Mouse (Mus musculus): ENCODE data around the gene Idnk. TPM values are rescaled to one million over a fixed set of nuclear protein-coding genes. Genes with fewer than 3 reads are reported as not detected.

The Idnk gene
- 62.6 and 69.7 TPM in 2 replicates for polyA plus RNA-seq (2014; fragmentation: Nextera tagmentation; extraction: Ambion mirVana)

DNA sequence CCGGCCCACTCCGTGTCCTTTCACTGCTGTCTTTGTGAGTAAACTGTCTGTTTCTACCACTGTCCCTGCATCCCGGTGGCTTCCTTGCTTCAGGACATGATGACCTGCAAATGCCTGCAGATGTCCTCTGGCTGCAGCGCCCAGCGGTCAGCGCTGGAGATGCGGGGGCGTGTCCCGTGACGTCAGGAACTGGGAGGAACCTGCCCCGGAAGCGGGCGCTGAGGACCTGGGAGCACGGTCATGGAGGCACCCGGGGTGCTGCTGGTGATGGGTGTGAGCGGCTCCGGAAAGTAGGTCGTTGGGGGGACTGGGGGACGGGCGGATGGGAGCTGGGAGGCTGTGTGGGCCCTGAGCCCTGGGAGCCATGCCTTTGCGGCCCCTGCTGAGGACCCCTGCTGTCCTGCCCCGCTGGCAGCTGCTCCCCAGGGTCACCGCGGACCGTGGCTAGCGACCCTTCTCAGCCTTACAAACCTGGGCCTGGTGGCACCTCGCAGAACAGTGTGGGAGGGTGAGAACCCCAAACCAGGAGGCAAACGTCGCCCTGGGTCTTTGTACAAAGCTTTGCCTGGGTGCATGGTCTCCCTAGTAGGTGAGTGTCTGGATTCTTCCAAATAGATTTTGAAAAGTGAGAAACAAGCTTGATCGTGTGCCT is at the start of gene Idnk:
Idnk (plus strand) TSS at position 203 of the 652 bp plus-strand sequence.
- peak within 1 kb of the TSS; percentile 67 for H3K27ac ChIP-seq (ENCODE audit: low read depth, low read length)
- H3K4me2 ChIP-seq (ENCODE audit: low read depth, low read length): peak within 1 kb of the TSS; percentile 92
- H3K9ac ChIP-seq (replicated peaks; ENCODE audit: low read depth, low read length): peak within 1 kb of the TSS; percentile 88
- no peaks in the 10 kb centered on the region for H3K27me3 ChIP-seq (ENCODE audit: control insufficient read depth, insufficient read depth, low read length)
- H3K4me1 ChIP-seq (ENCODE audit: control insufficient read depth, insufficient read depth, low read length): 0 out of 2 replicates have a peak, but pooled peaks cover 3% of the 10 kb centered on the region
- ATAC-seq (ENCODE audit: low read depth): peak; percentile 90
- H3K36me3 ChIP-seq (ENCODE audit: control insufficient read depth, insufficient read depth, low read length): peaks cover 15% of the 10 kb centered on the region
- WGBS: under 1% methylated on average over 30 of the region's 30 CpGs
- peak within 1 kb of the TSS; percentile 82 for H3K4me3 ChIP-seq (ENCODE audit: low read depth, low read length)
- no peaks in the 10 kb centered on the region for H3K9me3 ChIP-seq (ENCODE audit: control insufficient read depth, low read length)

DNA sequence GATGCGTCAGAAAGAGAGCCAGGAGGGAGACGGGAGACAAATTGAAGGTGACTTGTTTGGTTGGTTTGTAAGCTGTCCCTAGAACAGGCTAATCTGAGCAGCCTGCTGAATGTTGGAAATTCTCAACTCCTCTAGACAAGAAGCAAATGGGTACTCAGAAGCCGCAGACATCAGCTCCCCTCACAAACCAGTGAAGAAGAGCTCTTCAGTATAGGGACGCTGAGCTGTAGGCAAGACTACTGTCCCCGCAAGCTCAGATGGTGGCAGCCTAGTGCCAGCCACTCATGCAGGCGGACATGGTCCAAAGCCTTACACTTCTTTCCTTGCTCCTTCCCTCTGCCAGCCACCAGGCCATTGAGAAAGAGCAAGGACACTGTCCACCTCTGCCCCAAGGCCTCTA is 46.1 kb upstream of the Idnk start:
- 97% methylated on average over 6 of the region's 6 CpGs for WGBS

DNA sequence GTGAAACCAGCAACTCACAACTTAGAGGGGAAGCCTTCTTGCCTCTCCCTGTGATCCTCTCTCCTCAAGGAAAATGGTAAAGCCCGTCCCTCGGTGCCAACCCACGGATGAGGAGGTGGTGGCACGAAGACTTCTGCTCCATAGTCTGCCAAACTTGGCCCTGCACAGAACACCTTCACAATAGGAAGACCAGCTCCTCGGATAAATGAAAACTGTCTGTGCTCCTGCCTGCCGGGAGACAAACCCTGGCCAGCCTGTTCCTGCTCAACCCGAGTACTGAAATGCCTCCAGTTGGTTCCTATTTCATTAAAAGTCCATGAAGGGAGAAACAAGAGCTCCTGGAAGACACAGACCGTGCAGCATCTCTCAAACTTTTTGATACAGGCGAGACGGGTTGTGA is 45.3 kb upstream of the Idnk start:
- 72% methylated on average over 10 of the region's 10 CpGs for WGBS
- peaks cover 17% of the 10 kb centered on the region for H3K4me1 ChIP-seq (ENCODE audit: control insufficient read depth, insufficient read depth, low read length)
- no peak overlapping the region; the same call in 1 of the 2 replicates for H3K27ac ChIP-seq (ENCODE audit: low read depth, low read length)

More for the DNA sequence above, 46.1 kb upstream of the Idnk start:
- Histone ChIP-seq H3K4me2 (ENCODE audit: low read depth, low read length) (no peak overlapping the region), H3K36me3 (ENCODE audit: control insufficient read depth, insufficient read depth, low read length) (no peaks in the 10 kb centered on the region), H3K27me3 (ENCODE audit: control insufficient read depth, insufficient read depth, low read length) (no peaks in the 10 kb centered on the region), H3K9ac (replicated peaks; ENCODE audit: low read depth, low read length) (no peak overlapping the region), H3K4me1 (ENCODE audit: control insufficient read depth, insufficient read depth, low read length) (peaks cover 17% of the 10 kb centered on the region), H3K4me3 (ENCODE audit: low read depth, low read length) (no peak overlapping the region), H3K9me3 (ENCODE audit: control insufficient read depth, low read length) (no peaks in the 10 kb centered on the region), H3K27ac (ENCODE audit: low read depth, low read length) (no peak overlapping the region)
- no peak for ATAC-seq (ENCODE audit: low read depth)

DNA sequence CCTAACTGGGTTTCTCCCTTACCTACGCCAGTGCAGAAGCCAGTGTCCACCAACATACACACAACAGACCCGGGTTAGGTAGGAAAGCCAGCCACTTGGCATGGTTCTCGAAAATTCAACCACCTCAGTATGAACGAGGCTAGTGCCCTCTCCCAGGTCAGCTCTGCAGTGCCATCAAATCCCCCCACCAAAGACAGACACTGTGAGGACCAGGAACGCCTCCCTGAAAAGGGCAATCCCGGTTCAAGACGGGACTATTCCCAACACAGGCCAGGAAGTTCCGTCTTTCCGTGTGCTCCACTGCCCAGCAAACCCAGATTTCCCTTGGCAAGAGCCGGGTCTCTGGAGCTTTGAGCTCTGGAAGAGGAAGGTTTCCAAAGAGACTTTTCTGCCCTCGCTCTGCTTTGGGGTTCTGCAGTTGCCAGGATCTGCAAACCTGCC is 44.8 kb upstream of the Idnk start:
- no peaks in the 10 kb centered on the region for H3K9me3 ChIP-seq (ENCODE audit: control insufficient read depth, low read length)
- ATAC-seq (ENCODE audit: low read depth): 0 out of 2 replicates have a peak, but pooled peaks have one; percentile 4
- WGBS: 16% methylated on average over 11 of the region's 11 CpGs
- peaks cover 17% of the 10 kb centered on the region for H3K4me1 ChIP-seq (ENCODE audit: control insufficient read depth, insufficient read depth, low read length)
- H3K4me3 ChIP-seq (ENCODE audit: low read depth, low read length): peak overlapping the region; percentile 44
- H3K9ac ChIP-seq (replicated peaks; ENCODE audit: low read depth, low read length): peak overlapping the region; percentile 67
- H3K36me3 ChIP-seq (ENCODE audit: control insufficient read depth, insufficient read depth, low read length): no peaks in the 10 kb centered on the region
- H3K4me2 ChIP-seq (ENCODE audit: low read depth, low read length): peak overlapping the region; percentile 90
- peak overlapping the region; percentile 92 for H3K27ac ChIP-seq (ENCODE audit: low read depth, low read length)
- H3K27me3 ChIP-seq (ENCODE audit: control insufficient read depth, insufficient read depth, low read length): no peaks in the 10 kb centered on the region

More for the DNA sequence above, 45.3 kb upstream of the Idnk start:
- no peaks in the 10 kb centered on the region for H3K9me3 ChIP-seq (ENCODE audit: control insufficient read depth, low read length)
- no peak for ATAC-seq (ENCODE audit: low read depth)
- H3K36me3 ChIP-seq (ENCODE audit: control insufficient read depth, insufficient read depth, low read length): no peaks in the 10 kb centered on the region
- peak overlapping the region; percentile 67 for H3K9ac ChIP-seq (replicated peaks; ENCODE audit: low read depth, low read length)
- peak overlapping the region; percentile 90 for H3K4me2 ChIP-seq (ENCODE audit: low read depth, low read length)
- no peaks in the 10 kb centered on the region for H3K27me3 ChIP-seq (ENCODE audit: control insufficient read depth, insufficient read depth, low read length)
- H3K4me3 ChIP-seq (ENCODE audit: low read depth, low read length): peak overlapping the region; percentile 44

DNA sequence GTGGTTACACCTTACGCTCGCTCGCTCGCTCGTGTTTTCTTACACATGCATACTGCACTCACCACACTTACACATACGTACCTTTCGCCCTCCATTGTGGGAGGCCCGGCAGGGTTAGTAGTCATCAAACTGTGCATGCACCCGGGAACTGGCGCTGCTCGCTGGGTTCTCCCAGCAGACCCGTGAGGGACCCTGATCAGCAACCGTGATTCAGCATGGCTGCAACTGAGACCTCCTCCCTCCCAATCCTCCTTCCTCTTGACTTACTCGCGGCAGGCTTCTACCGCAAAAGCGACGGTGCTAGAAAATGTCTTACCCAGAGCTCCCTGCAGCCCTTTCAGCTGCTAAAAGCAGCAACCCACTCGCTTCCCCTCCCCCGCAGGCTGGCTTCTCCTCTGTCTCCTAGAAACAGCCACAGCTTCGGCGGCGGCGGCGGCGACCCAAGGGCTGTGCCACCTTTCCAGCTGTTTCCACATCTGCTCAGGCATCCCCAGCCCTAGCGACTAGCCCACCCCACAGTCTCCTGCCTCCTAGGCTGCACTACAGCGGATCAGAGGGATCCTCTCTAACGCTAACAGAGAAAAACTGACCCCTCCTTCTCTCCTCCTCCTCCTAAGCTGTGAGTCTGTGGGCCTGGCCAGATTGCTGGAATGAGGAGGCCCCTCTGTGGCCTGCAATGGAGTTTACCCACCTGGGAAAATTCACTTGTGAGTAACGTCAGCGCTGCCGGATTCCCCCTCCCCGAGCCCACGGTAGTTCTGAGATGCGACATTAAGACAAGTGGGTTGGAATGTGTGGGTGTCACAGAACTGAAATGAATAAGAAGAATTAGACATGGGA is 44.2 kb upstream of the Idnk start, which contains the start of gene Klhl3:
Klhl3 (minus strand) TSS at position 532 of the 840 bp plus-strand sequence.
- peak within 1 kb of the TSS; percentile 92 for H3K27ac ChIP-seq (ENCODE audit: low read depth, low read length)
- H3K36me3 ChIP-seq (ENCODE audit: control insufficient read depth, insufficient read depth, low read length): no peaks in the 10 kb centered on the region
- WGBS: under 1% methylated on average over 35 of the region's 35 CpGs
- peak within 1 kb of the TSS; percentile 90 for H3K4me2 ChIP-seq (ENCODE audit: low read depth, low read length)
- no peaks in the 10 kb centered on the region for H3K27me3 ChIP-seq (ENCODE audit: control insufficient read depth, insufficient read depth, low read length)
- no peaks in the 10 kb centered on the region for H3K9me3 ChIP-seq (ENCODE audit: control insufficient read depth, low read length)
- H3K9ac ChIP-seq (replicated peaks; ENCODE audit: low read depth, low read length): peak within 1 kb of the TSS; percentile 67
- H3K4me3 ChIP-seq (ENCODE audit: low read depth, low read length): peak within 1 kb of the TSS; percentile 44
- ATAC-seq (ENCODE audit: low read depth): peak; percentile 87
- peaks cover 17% of the 10 kb centered on the region for H3K4me1 ChIP-seq (ENCODE audit: control insufficient read depth, insufficient read depth, low read length)

DNA sequence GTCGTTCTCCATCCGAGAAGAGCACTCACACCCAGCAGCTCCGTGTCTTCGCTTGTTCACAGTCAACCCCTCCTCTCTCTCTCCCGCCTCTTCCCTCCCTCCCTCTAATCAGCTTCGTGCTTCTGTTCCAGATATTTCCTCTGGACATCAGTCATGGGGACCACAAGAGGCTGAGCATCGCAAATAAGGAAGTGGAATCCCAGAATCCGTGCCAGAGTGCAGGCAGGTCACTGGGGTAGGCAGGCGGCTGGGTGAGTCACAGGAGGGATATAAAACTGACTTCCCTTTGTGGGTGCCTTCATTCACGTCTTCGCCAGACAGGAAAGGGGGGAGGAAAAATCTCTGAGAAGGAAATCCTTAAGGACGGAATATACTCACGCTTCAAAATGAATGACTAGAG is 42.2 kb upstream of the Idnk start:
- no peaks in the 10 kb centered on the region for H3K36me3 ChIP-seq (ENCODE audit: control insufficient read depth, insufficient read depth, low read length)
- peaks cover 17% of the 10 kb centered on the region for H3K4me1 ChIP-seq (ENCODE audit: control insufficient read depth, insufficient read depth, low read length)
- WGBS: 60% methylated on average over 13 of the region's 13 CpGs
- no peak overlapping the region for H3K9ac ChIP-seq (replicated peaks; ENCODE audit: low read depth, low read length)
- H3K4me3 ChIP-seq (ENCODE audit: low read depth, low read length): no peak overlapping the region
- H3K27me3 ChIP-seq (ENCODE audit: control insufficient read depth, insufficient read depth, low read length): no peaks in the 10 kb centered on the region
- no peaks in the 10 kb centered on the region for H3K9me3 ChIP-seq (ENCODE audit: control insufficient read depth, low read length)
- no peak for ATAC-seq (ENCODE audit: low read depth)
- no peak overlapping the region for H3K4me2 ChIP-seq (ENCODE audit: low read depth, low read length)
- H3K27ac ChIP-seq (ENCODE audit: low read depth, low read length): no peak overlapping the region

DNA sequence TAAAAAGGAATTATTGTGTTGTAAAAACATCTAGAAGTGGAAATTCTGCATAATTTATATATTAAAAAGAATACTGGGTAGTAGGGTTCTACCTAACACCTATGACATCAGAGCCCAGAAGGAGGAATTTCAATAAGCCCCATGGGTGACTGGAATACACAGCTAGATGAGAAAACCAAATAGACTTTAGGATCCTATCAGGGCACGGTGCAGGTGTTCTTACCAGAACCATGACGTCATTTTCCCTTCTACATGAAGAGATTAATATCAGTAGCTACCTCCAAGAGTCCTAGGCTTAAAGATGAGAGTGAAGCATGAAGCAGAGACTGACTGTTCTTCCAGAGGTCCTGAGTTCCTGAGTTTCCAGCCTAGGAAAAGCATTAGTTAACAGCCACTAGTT is 40.6 kb upstream of the Idnk start:
- peaks cover 12% of the 10 kb centered on the region for H3K4me1 ChIP-seq (ENCODE audit: control insufficient read depth, insufficient read depth, low read length)
- no peak overlapping the region for H3K9ac ChIP-seq (replicated peaks; ENCODE audit: low read depth, low read length)
- H3K27me3 ChIP-seq (ENCODE audit: control insufficient read depth, insufficient read depth, low read length): no peaks in the 10 kb centered on the region
- 93% methylated on average over 2 of the region's 2 CpGs for WGBS
- no peak overlapping the region for H3K27ac ChIP-seq (ENCODE audit: low read depth, low read length)
- H3K4me2 ChIP-seq (ENCODE audit: low read depth, low read length): no peak overlapping the region
- ATAC-seq (ENCODE audit: low read depth): no peak
- H3K9me3 ChIP-seq (ENCODE audit: control insufficient read depth, low read length): no peaks in the 10 kb centered on the region
- H3K36me3 ChIP-seq (ENCODE audit: control insufficient read depth, insufficient read depth, low read length): no peaks in the 10 kb centered on the region
- no peak overlapping the region for H3K4me3 ChIP-seq (ENCODE audit: low read depth, low read length)

DNA sequence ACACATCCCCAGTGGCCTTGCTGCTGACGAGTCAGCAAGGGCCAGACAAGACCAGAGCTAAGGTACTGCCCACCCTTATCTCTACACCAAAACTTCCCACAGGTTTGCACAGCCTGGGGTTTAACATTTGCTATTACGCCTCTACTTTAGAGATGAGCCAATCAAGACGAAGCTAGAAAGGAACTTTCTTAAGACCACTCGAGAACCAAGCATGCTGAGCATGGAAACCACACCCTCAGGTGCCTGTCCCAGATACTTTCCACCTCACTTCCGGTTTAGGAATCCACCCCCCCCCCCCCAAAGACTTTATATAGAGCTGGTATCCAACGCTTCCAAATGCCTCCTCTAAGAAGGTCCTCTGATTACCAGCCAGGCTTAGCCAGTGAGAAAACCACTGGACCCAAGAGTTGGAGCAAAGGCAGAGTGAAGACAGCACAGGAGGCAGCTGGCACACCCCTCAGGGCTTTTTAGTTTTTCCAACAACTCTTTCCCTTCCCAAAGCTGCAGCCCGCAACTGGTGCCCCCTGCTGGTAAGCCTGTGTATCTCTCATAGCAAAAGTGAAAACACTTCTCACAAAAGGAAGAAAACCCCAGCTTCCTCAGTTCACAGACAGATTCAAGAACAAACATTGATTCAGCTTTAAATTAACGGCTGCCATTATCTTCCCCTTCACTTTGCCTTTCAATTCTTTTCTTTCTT is 40.0 kb upstream of the Idnk start:
- H3K4me2 ChIP-seq (ENCODE audit: low read depth, low read length): no peak overlapping the region
- no peak overlapping the region for H3K27ac ChIP-seq (ENCODE audit: low read depth, low read length)
- no peaks in the 10 kb centered on the region for H3K9me3 ChIP-seq (ENCODE audit: control insufficient read depth, low read length)
- H3K36me3 ChIP-seq (ENCODE audit: control insufficient read depth, insufficient read depth, low read length): no peaks in the 10 kb centered on the region
- H3K27me3 ChIP-seq (ENCODE audit: control insufficient read depth, insufficient read depth, low read length): no peaks in the 10 kb centered on the region
- no peak overlapping the region for H3K4me3 ChIP-seq (ENCODE audit: low read depth, low read length)
- 73% methylated on average over 8 of the region's 8 CpGs for WGBS
- H3K4me1 ChIP-seq (ENCODE audit: control insufficient read depth, insufficient read depth, low read length): peaks cover 6% of the 10 kb centered on the region
- no peak for ATAC-seq (ENCODE audit: low read depth)
- no peak overlapping the region for H3K9ac ChIP-seq (replicated peaks; ENCODE audit: low read depth, low read length)
